Mouse (Mus musculus): ENCODE data around the gene Arhgap27.
"Not testable (repeated sequence)": the region's sequence is repeated elsewhere in the genome, so short reads cannot be mapped to it uniquely, and the experiment has no call there.

The Arhgap27 gene

DNA sequence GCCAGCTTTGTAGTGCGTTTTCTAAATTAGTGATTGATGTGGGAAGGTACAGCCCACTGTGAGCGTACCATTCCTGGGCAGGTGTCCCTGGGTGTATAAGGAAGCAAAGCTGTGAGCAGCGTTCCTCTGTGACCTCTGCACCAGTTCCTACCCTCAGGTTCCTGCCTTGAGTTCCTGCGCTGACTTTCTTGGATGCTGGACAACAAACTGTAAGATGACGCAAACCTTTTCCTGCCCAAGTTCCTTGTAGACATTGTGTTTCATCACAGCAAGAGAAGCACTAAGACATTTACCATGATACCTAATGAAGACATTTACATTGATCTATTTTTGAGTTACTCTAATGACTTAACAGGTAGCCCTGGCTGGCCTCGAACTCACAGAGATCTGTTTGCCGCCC is 68.7 kb downstream of the Arhgap27 start:
- no peak for DNase-seq (ENCODE audit: low read depth, low spot score)

DNA sequence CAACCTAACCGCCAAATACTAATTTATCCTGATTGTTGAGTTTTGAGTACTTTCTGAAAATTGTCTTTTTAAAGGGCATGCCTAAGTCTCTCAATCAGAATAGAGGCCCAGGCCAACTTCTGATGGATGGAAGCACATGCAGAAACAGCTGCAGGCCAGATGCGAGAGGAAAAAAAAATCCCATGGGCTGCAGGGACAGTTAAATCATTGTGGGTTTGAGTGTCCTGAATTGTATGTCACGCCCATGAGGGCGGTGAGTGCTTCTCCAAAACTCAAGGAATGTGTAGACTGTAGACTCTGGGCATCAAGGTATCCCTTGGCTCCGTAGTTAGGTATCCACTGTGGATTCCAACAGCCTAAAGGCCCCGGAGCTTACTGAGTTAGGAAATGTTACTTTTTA is 69.4 kb downstream of the Arhgap27 start:
- DNase-seq (ENCODE audit: low read depth, low spot score): no peak

DNA sequence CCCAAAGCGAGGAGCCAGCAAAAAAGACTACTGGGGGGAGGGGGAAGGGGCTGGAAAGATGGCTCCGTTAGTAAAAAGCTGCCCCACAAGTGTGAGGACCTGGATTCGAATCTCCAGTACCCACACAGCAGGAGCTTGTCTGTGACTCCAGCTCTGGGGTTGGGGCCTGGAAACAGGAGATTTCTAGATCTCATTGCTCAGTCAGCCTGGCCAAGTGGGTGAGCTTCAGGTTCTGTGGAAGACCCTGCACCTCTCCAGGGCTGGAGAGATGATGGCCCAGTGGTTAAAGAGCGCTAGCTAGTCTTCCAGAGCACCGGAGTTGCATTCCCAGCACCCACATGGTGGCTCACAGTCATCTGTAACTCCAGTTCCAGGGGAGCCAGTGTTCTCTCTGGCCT is 70.6 kb downstream of the Arhgap27 start:
- DNase-seq (ENCODE audit: low read depth, low spot score): no peak

DNA sequence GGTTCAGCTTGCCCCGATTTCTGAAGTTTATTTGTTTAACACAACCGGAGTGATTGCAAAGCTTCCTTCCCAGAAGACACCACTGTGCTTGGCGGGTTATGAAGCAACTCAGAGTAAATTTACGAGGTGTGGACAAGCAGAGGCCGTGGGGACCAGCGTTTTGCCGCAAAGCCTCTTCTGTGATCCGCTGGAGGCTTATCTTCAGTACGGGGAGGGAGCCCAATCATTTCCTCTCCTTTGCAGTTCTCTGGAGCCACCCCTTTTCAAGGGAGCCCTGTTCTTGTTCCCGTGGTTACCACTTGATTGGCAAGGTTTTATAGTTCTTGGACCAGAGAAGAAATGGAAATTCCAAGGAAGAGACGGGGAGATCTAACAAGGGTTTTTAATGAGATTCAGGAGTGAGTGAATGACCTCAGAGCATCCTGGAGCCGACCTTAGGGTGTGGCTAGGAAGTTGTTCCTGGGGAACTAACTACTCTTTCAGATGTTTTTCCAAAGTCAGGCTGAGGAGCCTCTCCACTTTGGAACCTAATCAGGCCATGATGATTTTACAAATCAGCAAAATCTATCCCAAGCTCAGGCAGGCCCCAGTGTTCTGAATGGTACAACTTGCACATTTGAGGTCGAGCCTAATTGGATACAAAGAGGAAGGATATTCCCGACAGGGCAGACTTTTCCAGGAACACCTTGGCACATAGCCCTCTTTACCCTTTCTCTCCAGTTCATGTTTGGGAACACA is 71.2 kb downstream of the Arhgap27 start:
- no peak for DNase-seq (ENCODE audit: low read depth, low spot score)

DNA sequence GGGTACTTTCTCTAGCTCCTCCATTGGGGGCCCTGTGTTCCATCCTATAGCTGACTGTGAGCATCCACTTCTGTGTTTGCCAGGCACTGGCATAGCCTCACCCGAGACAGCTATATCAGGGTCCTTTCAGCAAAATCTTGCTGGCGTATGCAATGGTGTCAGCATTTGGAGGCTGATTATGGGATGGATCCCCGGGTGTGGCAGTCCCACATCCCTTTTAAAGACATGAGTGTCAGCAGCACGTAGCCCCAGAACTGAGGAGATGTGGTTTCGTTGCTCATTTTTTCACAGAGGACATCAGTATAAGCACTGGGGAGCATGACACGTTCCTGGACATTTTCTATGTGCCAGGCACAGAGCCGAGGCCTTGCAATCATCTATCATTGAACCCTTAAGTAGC is 72.7 kb downstream of the Arhgap27 start:
- not testable (repeated sequence) for DNase-seq (ENCODE audit: low read depth, low spot score)

DNA sequence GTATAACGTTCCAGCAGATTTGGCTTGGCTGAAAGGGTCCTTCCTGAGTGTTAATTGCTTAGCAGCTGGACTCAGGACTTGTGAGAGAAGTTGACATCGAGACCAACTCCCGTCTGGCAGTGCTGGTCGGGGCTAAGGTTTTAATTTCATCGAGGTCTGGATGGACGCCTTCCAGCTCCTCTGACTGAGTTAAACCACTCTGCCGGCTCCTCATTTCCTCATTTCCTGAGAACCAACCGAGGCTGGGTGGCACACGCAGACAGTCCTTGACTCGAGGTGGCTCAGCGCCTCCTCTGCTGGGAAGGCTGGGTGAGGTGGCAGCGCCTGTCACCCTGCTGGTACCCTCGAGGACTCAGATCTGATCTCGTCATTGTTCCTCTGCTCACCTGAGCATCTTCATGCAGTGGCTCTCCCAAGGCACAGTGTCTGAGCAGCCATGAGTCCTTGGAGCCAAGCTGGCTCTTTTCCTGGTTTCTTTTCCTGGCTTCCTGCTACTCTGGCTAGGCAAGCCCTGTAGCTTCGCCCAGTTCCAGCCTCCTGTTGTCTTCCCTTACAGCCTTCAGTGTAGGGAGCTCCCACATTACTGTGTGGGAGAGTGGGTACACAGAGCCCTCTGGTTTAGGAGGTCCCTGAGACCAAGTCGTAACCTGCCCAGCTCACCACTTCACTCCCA is 75.1 kb downstream of the Arhgap27 start:
- DNase-seq (ENCODE audit: low read depth, low spot score): no peak

DNA sequence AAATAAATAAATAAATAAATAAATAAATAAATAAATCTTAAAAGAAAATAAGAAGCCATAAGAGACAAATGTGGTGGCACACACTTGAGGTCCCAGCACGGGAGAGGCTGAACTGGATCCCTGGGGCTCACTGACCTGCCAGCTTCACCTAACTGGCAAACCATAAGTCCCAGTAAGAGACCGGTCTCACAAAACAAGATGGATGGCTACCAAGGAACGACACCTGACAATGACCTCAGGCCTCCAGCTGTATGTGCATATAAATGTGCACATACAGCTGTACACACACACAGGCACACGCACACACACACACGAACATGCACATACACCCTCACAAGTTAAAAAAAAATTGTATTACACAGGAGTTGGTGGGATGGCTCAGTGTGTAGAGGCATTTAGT is 76.6 kb downstream of the Arhgap27 start:
- DNase-seq (ENCODE audit: low read depth, low spot score): no peak

DNA sequence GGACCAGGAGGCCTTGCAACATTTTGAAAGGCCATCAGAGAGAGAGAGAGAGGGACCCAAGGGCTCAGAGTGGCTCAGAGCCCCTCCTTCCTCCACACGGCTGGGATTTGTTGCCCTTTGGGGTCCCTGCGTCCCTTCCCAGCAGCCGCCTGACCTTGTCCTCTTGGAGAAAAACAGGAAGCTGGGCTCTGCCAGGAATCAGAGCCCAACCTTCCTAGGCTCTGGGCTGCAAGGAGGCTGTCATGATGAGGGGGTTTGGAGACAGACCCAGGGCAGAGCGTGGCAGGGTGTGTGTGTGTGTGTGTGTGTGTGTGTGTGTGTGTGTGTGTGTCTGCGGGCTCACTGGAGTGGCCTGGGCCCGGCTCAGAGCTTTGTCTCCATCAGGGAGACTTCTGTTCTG is 77.5 kb downstream of the Arhgap27 start:
- no peak for DNase-seq (ENCODE audit: low read depth, low spot score)

DNA sequence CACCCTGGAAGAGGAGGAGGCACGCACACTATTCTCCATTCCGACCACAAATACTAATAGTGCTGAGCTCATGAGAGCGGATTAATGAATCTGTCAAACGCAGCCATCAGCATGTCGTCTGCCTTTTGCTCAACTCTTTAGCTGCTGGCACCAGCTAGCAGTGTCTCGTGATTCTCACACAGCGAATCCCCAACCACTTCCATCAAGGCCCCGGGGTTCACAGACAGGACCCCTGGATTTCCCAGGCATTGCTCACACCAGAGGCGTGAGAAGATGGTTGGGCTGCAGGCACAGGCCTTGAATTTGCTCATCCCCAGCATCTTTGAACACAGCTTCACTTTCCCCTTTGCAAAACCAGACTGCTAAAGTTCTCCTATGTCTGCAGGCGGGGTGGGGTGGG is 78.2 kb downstream of the Arhgap27 start:
- DNase-seq (ENCODE audit: low read depth, low spot score): no peak

DNA sequence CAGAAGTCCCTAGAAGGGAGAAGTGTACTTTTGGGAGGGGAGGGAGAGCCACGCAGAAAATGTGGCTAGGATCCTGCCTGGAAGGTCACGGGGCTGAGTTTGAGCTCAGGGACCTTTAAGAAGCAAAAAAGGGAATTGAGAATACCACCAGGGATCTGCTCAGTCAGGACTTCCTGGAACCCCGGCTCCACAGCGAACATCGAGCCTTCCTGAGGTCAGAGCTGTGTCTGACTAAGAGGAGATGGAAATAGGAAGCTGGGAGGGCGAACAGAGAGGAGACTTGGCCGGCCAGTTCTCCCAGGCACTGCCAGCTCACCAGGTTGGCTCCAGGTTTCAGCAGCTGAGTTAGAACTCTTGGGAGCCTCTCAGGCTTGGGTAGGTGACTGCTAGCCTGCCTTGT is 81.7 kb downstream of the Arhgap27 start:
- DNase-seq (ENCODE audit: low read depth, low spot score): no peak

Measured in retina, postnatal 7 days (tissue).